12 mouse cellular contexts compared by ENCODE assay signal in genomic region chr17:43137838-43138237, GRCm38 (mm10).
DNase-seq lines count a peak whose midpoint lies in the region; ATAC-seq and TF ChIP-seq lines count a peak whose summit lies in the region.
"Had no signal": no experiment of that assay in that cellular context is flagged by ENCODE, and none has a peak within 500 bp of the region (broad histone marks: within the 10 kb centered on the region; RNA-seq: fewer than 3 reads in every experiment).

No protein-coding gene starts in this region.

- no peak overlapping the region for H3K4me2 ChIP-seq in intestine, embryonic 15.5 days (replicated peaks)
- no peak overlapping the region for H3K4me2 ChIP-seq in intestine, embryonic 16.5 days (ENCODE audit: low read depth, low read length)
- no peak overlapping the region for H3K4me2 ChIP-seq in liver, postnatal 0 days (ENCODE audit: low read depth, low read length)
- H3K4me2 ChIP-seq in forebrain, embryonic 14.5 days (ENCODE audit: low read length), result no peak overlapping the region
- H3K4me2 ChIP-seq: heart, embryonic 15.5 days; neural tube, embryonic 15.5 days had no signal

- DNase-seq in heart, adult 9 months (ENCODE audit: low spot score in 2 of 2), result peak; percentile 30 to 73
- peak; percentile 53 for DNase-seq in liver, postnatal 0 days
- peak; percentile 8 to 14 for DNase-seq in spleen, adult 2 months (ENCODE audit: low read depth in 1 of 2, low spot score in 2 of 2)
- no peak for DNase-seq in forebrain, embryonic 14.5 days (ENCODE audit: low spot score)
- DNase-seq in left cerebral cortex, postnatal 10 days (ENCODE audit: extremely low spot score in 1 of 2, low spot score in 2 of 2), result no peak
- DNase-seq in cerebellum, adult 11-12 months, result no peak
- DNase-seq: cerebellum, postnatal 14 days had no signal

- no peaks in the 10 kb centered on the region for H3K36me3 ChIP-seq in intestine, embryonic 15.5 days
- H3K36me3 ChIP-seq in intestine, embryonic 16.5 days (ENCODE audit: control insufficient read depth, insufficient read depth, low read length), result no peaks in the 10 kb centered on the region
- H3K36me3 ChIP-seq in liver, postnatal 0 days (replicated peaks; ENCODE audit: insufficient read depth, low read length), result no peaks in the 10 kb centered on the region
- no peaks in the 10 kb centered on the region for H3K36me3 ChIP-seq in spleen, adult 2 months (ENCODE audit: control insufficient read depth, insufficient read depth, low read length)
- no peaks in the 10 kb centered on the region for H3K36me3 ChIP-seq in forebrain, embryonic 14.5 days (ENCODE audit: control insufficient read depth, insufficient read depth, low read length)
- H3K36me3 ChIP-seq: heart, embryonic 15.5 days; neural tube, embryonic 15.5 days had no signal

- no peak overlapping the region for H3K27ac ChIP-seq in intestine, embryonic 15.5 days
- H3K27ac ChIP-seq in intestine, embryonic 16.5 days (ENCODE audit: low read length), result no peak overlapping the region
- peak overlapping the region; percentile 79 for H3K27ac ChIP-seq in liver, postnatal 0 days (ENCODE audit: low read depth)
- H3K27ac ChIP-seq in spleen, adult 2 months (ENCODE audit: insufficient read depth, low read length), result peak overlapping the region; percentile 21; the same call in 1 of the 2 replicates
- H3K27ac ChIP-seq in forebrain, embryonic 14.5 days (ENCODE audit: low read depth, low read length), result no peak overlapping the region
- H3K27ac ChIP-seq: heart, embryonic 15.5 days; neural tube, embryonic 15.5 days had no signal

- TF ChIP-seq CTCF in liver, postnatal 0 days (IDR thresholded peaks at IDR 0.05; ENCODE audit: low read depth), result no peak
- no peak for TF ChIP-seq CTCF in spleen, adult 2 months (IDR thresholded peaks at IDR 0.05; ENCODE audit: extremely low read depth, insufficient read depth, insufficient read length, insufficient replicate concordance)

- no peak overlapping the region for H3K4me3 ChIP-seq in intestine, embryonic 15.5 days (replicated peaks)
- no peak overlapping the region for H3K4me3 ChIP-seq in intestine, embryonic 16.5 days (ENCODE audit: low read length)
- no peak overlapping the region for H3K4me3 ChIP-seq in liver, postnatal 0 days (ENCODE audit: low read depth, low read length)
- no peak overlapping the region for H3K4me3 ChIP-seq in spleen, adult 2 months (ENCODE audit: extremely low read depth, insufficient read depth, insufficient read length)
- no peak overlapping the region for H3K4me3 ChIP-seq in forebrain, embryonic 14.5 days (ENCODE audit: low read depth, low read length)
- H3K4me3 ChIP-seq: heart, embryonic 15.5 days; neural tube, embryonic 15.5 days had no signal

- TF ChIP-seq POLR2A in spleen, adult 2 months (IDR thresholded peaks at IDR 0.05; ENCODE audit: low read depth, low read length), result no peak

- ATAC-seq in intestine, embryonic 15.5 days, result peak; percentile 20; the same call in 1 of the 2 replicates
- no peak; the same call in none of the 2 replicates for ATAC-seq in intestine, embryonic 16.5 days
- ATAC-seq in liver, postnatal 0 days, result peak; percentile 72
- no peak for ATAC-seq in forebrain, embryonic 14.5 days

- H3K27me3 ChIP-seq in intestine, embryonic 15.5 days (replicated peaks), result no peaks in the 10 kb centered on the region
- H3K27me3 ChIP-seq in intestine, embryonic 16.5 days (replicated peaks; ENCODE audit: control insufficient read depth, insufficient read depth, low read length), result no peaks in the 10 kb centered on the region
- no peaks in the 10 kb centered on the region for H3K27me3 ChIP-seq in liver, postnatal 0 days (ENCODE audit: insufficient read depth, low read length)
- H3K27me3 ChIP-seq in spleen, adult 2 months (ENCODE audit: control insufficient read depth, insufficient read depth, low read length), result no peaks in the 10 kb centered on the region
- H3K27me3 ChIP-seq in forebrain, embryonic 14.5 days (replicated peaks; ENCODE audit: control insufficient read depth, insufficient read depth, low read length), result no peaks in the 10 kb centered on the region
- H3K27me3 ChIP-seq: CH12.LX; heart, embryonic 15.5 days; neural tube, embryonic 15.5 days had no signal

- no peaks in the 10 kb centered on the region for H3K4me1 ChIP-seq in intestine, embryonic 15.5 days (replicated peaks)
- H3K4me1 ChIP-seq in intestine, embryonic 16.5 days (ENCODE audit: control insufficient read depth, insufficient read depth, low read length), result peaks cover 2% of the 10 kb centered on the region; the same call in 1 of the 2 replicates
- H3K4me1 ChIP-seq in liver, postnatal 0 days (ENCODE audit: insufficient read depth), result peaks cover 11% of the 10 kb centered on the region; the same call in 1 of the 2 replicates
- no peaks in the 10 kb centered on the region; the same call in 1 of the 2 replicates for H3K4me1 ChIP-seq in spleen, adult 2 months (ENCODE audit: control insufficient read depth, insufficient read depth, insufficient read length)
- no peaks in the 10 kb centered on the region; the same call in 1 of the 2 replicates for H3K4me1 ChIP-seq in forebrain, embryonic 14.5 days (ENCODE audit: control insufficient read depth, insufficient read depth, low read length)
- H3K4me1 ChIP-seq: heart, embryonic 15.5 days had no signal

- H3K9me3 ChIP-seq in intestine, embryonic 15.5 days, result no peaks in the 10 kb centered on the region
- no peaks in the 10 kb centered on the region for H3K9me3 ChIP-seq in intestine, embryonic 16.5 days (ENCODE audit: control insufficient read depth, low read length)
- H3K9me3 ChIP-seq in liver, postnatal 0 days (ENCODE audit: low read length), result no peaks in the 10 kb centered on the region
- H3K9me3 ChIP-seq in forebrain, embryonic 14.5 days (replicated peaks; ENCODE audit: control insufficient read depth, low read length), result no peaks in the 10 kb centered on the region
- H3K9me3 ChIP-seq: heart, embryonic 15.5 days; neural tube, embryonic 15.5 days had no signal

- H3K9ac ChIP-seq in intestine, embryonic 15.5 days, result no peak overlapping the region
- H3K9ac ChIP-seq in intestine, embryonic 16.5 days (ENCODE audit: low read depth, low read length), result no peak overlapping the region
- H3K9ac ChIP-seq in liver, postnatal 0 days (replicated peaks), result no peak overlapping the region
- H3K9ac ChIP-seq in forebrain, embryonic 14.5 days (ENCODE audit: low read length), result no peak overlapping the region
- H3K9ac ChIP-seq: heart, embryonic 15.5 days; neural tube, embryonic 15.5 days had no signal

- intact Hi-C loops in left cerebral cortex, postnatal 10 days (cut with DNase I), result no loop called here

- WGBS in intestine, embryonic 15.5 days, result 93% methylated on average over 9 of the region's 9 CpGs
- WGBS in intestine, embryonic 16.5 days, result 92% methylated on average over 9 of the region's 9 CpGs
- WGBS in liver, postnatal 0 days (ENCODE audit: insufficient replicate concordance), result 55% methylated on average over 9 of the region's 9 CpGs
- 60% methylated on average over 9 of the region's 9 CpGs for WGBS in spleen, adult 2 months
- WGBS in forebrain, embryonic 14.5 days, result 95% methylated on average over 9 of the region's 9 CpGs

- TF ChIP-seq EP300 in liver, postnatal 0 days (IDR thresholded peaks at IDR 0.05; ENCODE audit: low read depth), result no peak

Comparison
In these comparisons a context has a peak if more than half of its experiments do, and no peak if none do; other contexts are left out.
1. ATAC-seq: peak in intestine, embryonic 15.5 days (single experiment) and liver, postnatal 0 days (single experiment); none in intestine, embryonic 16.5 days (single experiment) and forebrain, embryonic 14.5 days (single experiment).
2. H3K27ac ChIP-seq: peak in liver, postnatal 0 days (single experiment) and spleen, adult 2 months (single experiment); none in intestine, embryonic 15.5 days (single experiment), intestine, embryonic 16.5 days (single experiment) and forebrain, embryonic 14.5 days (single experiment).
3. DNase-seq: peak in heart, adult 9 months (2 of 2), liver, postnatal 0 days (single experiment) and spleen, adult 2 months (2 of 2); none in forebrain, embryonic 14.5 days (single experiment), left cerebral cortex, postnatal 10 days (0 of 2) and cerebellum, adult 11-12 months (single experiment).